In the genomic region with DNA sequence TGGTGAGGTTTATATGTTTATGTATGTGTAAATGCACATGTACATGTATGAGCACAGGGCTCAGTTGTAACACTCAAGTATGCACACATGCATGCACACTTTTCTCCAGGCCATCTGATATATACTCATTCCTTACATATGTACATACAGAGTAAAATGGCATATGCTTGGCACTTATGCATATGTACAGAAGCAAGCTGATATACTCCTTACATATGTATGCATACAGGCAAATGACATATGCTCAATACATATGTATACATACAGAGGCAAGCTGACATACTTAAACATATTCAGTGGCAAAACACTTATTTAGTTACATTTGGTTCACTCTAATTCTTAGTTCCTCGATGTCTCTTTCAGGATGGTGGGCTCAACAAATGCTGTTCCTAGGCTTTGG, we compare ENCODE assay signal across 14 mouse cellular contexts.
"Had no signal": no experiment of that assay in that cellular context is flagged by ENCODE, and none has a peak within 500 bp of the region (broad histone marks: within the 10 kb centered on the region; RNA-seq: fewer than 3 reads in every experiment).

No protein-coding gene starts in this region.

- H3K27me3 ChIP-seq: midbrain, embryonic 12.5 days; neural tube, embryonic 12.5 days had no signal

- H3K4me2 ChIP-seq: lung, embryonic 14.5 days; midbrain, embryonic 12.5 days; neural tube, embryonic 12.5 days had no signal

- H3K9me3 ChIP-seq: midbrain, embryonic 10.5 days; midbrain, embryonic 12.5 days; neural tube, embryonic 12.5 days had no signal

- H3K36me3 ChIP-seq: midbrain, embryonic 10.5 days; midbrain, embryonic 12.5 days; neural tube, embryonic 12.5 days had no signal

- H3K27ac ChIP-seq: midbrain, embryonic 10.5 days; midbrain, embryonic 12.5 days; neural tube, embryonic 12.5 days had no signal

- DNase-seq: lung, postnatal 4 days; midbrain, embryonic 14.5 days; retina, postnatal 1 day; right cerebral cortex, adult 18-20 months; right cerebral cortex, postnatal 25 days; right cerebral cortex, postnatal 4 days; spleen, adult 18-20 months; thymus, adult 18-20 months; thymus, postnatal 14 days; thymus, postnatal 36 days had no signal

- H3K4me3 ChIP-seq: midbrain, embryonic 10.5 days; midbrain, embryonic 12.5 days; neural tube, embryonic 12.5 days had no signal

- H3K9ac ChIP-seq: lung, embryonic 14.5 days; midbrain, embryonic 12.5 days; neural tube, embryonic 12.5 days had no signal
